Mouse (Mus musculus): ENCODE results near the gene Tsx. TPM values are rescaled to one million over a fixed set of nuclear protein-coding genes. Genes with fewer than 3 reads are reported as not detected.

The Tsx gene
- 0.33 and 0.42 TPM in 2 replicates for polyA plus RNA-seq (2016; fragmentation: Nextera tagmentation; extraction: Ambion mirVana)

DNA sequence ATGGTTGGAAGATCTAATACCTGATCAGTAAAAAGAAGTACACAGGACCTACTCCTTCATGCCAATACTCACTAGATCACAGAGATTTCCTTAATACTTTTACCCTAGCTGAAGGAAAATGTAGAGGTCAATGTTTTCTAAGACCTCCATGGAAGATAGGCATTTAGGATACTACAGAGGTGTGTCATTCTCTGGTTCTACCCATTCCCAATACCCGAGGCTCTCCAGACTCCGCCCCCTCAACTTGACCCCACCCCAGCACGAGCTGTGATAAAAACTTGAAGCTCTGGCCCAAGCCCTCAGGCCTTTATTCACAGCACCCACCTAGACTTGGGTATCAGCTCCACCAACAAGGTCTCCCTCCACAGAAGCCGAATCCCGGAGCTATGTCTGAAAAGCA is at the start of gene Tsx:
Tsx (plus strand) TSS at position 301 of the 400 bp plus-strand sequence.
- Histone ChIP-seq H3K27ac (no peak within 1 kb of the TSS), H3K4me3 (no peak within 1 kb of the TSS), H3K4me1 (no peaks in the 10 kb centered on the region), H3K9me3 (no peaks in the 10 kb centered on the region), H3K27me3 (ENCODE audit: poor library complexity, severe bottlenecking) (peaks cover 89% of the 10 kb centered on the region), H3K36me3 (replicated peaks) (no peaks in the 10 kb centered on the region)
- WGBS, result 80% methylated on average over 5 of the region's 5 CpGs
- no peak for DNase-seq (ENCODE audit: extremely low spot score, low spot score)

DNA sequence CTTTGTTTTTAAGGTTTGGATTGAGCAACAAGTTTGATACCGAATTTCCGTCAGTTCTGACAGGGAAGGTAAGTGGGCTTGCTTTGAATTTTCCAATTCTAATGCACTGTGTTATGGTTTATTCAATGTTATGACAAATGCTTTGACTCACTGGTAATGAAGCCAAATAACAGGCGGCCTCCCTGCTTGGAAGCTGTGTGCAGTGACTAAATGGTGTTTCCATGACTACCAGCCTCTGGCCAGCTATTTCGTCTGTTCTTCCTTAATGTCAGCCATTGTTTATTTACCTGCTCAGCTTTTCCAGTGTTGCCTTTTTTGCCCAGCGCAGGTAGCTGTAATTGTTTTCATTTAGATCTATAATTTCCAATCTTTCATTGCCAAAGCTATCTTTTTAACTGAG is 48.1 kb upstream of the Tsx start:
- H3K4me1 ChIP-seq, result no peaks in the 10 kb centered on the region
- H3K36me3 ChIP-seq (replicated peaks), result no peaks in the 10 kb centered on the region; the same call in 1 of the 2 replicates
- H3K4me3 ChIP-seq, result no peak overlapping the region
- no peak for DNase-seq (ENCODE audit: extremely low spot score, low spot score)
- WGBS, result 68% methylated on average over 5 of the region's 5 CpGs
- H3K9me3 ChIP-seq, result no peaks in the 10 kb centered on the region
- peaks cover 95% of the 10 kb centered on the region for H3K27me3 ChIP-seq (ENCODE audit: poor library complexity, severe bottlenecking)
- H3K27ac ChIP-seq, result no peak overlapping the region

GRCm38 (mm10) chrX:103368650-103369049 is 45.6 kb upstream of the Tsx start:
- Histone ChIP-seq H3K4me1 (peaks cover 4% of the 10 kb centered on the region; the same call in 1 of the 2 replicates), H3K4me3 (no peak overlapping the region), H3K27me3 (ENCODE audit: poor library complexity, severe bottlenecking) (peaks cover 90% of the 10 kb centered on the region), H3K36me3 (replicated peaks) (no peaks in the 10 kb centered on the region; the same call in 1 of the 2 replicates), H3K9me3 (no peaks in the 10 kb centered on the region), H3K27ac (no peak overlapping the region)
- no peak for DNase-seq (ENCODE audit: extremely low spot score, low spot score)
- 82% methylated on average over 3 of the region's 3 CpGs for WGBS

DNA sequence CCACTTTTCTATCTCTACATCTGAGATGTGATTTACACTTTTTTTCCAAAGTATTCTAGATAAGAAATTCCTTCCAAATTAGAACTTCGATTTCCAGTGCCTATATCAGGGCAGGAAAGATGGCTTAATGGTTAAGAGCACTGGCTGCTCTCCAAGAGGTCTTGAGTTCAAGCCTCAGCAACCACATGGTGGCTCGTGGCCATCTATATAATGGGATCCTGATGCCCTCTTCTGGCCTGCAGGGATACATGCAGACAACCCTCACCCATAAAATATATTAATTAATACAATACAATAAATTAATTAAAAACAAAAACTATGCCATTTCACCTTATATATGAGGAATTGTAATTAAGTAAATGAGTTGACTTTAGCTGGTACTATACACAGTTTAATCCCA is 43.0 kb upstream of the Tsx start:
- Histone ChIP-seq H3K27me3 (ENCODE audit: poor library complexity, severe bottlenecking) (peaks cover 94% of the 10 kb centered on the region), H3K36me3 (replicated peaks) (peaks cover 2% of the 10 kb centered on the region; the same call in 1 of the 2 replicates), H3K4me3 (no peak overlapping the region), H3K27ac (no peak overlapping the region), H3K9me3 (no peaks in the 10 kb centered on the region), H3K4me1 (peaks cover 4% of the 10 kb centered on the region; the same call in 1 of the 2 replicates)
- WGBS, result 84% methylated on average over 2 of the region's 2 CpGs
- no peak for DNase-seq (ENCODE audit: extremely low spot score, low spot score)

- H3K4me3 ChIP-seq, result no peak overlapping the region
- peaks cover 4% of the 10 kb centered on the region; the same call in 1 of the 2 replicates for H3K4me1 ChIP-seq
- DNase-seq (ENCODE audit: extremely low spot score, low spot score), result no peak
- H3K27ac ChIP-seq, result no peak overlapping the region
- no peaks in the 10 kb centered on the region for H3K9me3 ChIP-seq
- 45% methylated on average over 2 of the region's 2 CpGs for WGBS
- peaks cover 94% of the 10 kb centered on the region for H3K27me3 ChIP-seq (ENCODE audit: poor library complexity, severe bottlenecking)
- peaks cover 2% of the 10 kb centered on the region; the same call in 1 of the 2 replicates for H3K36me3 ChIP-seq (replicated peaks)
These were observed 42.6 kb upstream of the Tsx start for GRCm38 (mm10) chrX:103371627-103372026.

DNA sequence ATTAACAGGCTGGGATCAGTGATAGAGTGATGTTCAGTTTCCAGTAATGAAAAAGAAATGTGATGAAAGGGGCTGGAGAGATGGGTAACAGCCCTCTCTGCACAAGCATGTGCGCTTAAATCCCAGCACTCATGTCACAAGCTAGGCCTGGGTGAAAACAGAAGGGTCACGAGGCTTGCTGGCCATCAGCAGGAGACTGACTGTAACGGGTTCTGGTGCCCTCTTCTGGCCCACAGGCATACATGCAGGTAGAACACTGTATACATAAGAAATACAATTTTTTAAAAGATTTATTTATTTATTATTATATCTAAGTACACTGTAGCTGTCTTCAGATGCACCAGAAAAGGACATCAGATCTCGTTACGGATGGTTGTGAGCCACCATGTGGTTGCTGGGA is 40.0 kb upstream of the Tsx start:
- Histone ChIP-seq H3K9me3 (no peaks in the 10 kb centered on the region), H3K27ac (no peak overlapping the region), H3K36me3 (replicated peaks) (peaks cover 2% of the 10 kb centered on the region; the same call in 1 of the 2 replicates), H3K4me1 (peaks cover 4% of the 10 kb centered on the region; the same call in 1 of the 2 replicates), H3K27me3 (ENCODE audit: poor library complexity, severe bottlenecking) (peaks cover 93% of the 10 kb centered on the region), H3K4me3 (no peak overlapping the region)
- DNase-seq (ENCODE audit: extremely low spot score, low spot score), result no peak
- 72% methylated on average over 5 of the region's 5 CpGs for WGBS

DNA sequence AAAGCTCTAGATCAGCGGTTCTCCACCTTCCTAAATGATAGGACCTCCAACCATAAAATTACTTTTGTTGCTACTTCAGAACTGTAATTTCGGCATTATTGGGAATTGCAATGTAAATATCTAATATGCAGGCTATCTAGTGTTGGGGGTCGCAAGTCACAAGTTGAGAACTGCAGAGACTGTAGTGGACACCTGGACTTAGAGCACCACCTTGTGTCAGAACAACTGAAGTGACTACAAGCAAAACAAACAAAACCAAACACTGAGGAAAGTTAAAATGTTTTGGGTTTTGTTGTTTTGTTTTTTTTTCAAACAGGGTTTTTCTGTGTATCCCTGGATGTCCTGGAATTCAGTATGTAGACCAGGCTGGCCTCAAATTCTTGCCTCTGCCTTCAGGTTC is 29.7 kb upstream of the Tsx start:
- Histone ChIP-seq H3K9me3 (no peaks in the 10 kb centered on the region), H3K27me3 (ENCODE audit: poor library complexity, severe bottlenecking) (peaks cover 97% of the 10 kb centered on the region), H3K36me3 (replicated peaks) (peaks cover 4% of the 10 kb centered on the region; the same call in 1 of the 2 replicates), H3K4me3 (no peak overlapping the region), H3K27ac (no peak overlapping the region), H3K4me1 (no peaks in the 10 kb centered on the region)
- 83% methylated on average over 3 of the region's 3 CpGs for WGBS
- no peak for DNase-seq (ENCODE audit: extremely low spot score, low spot score)

DNA sequence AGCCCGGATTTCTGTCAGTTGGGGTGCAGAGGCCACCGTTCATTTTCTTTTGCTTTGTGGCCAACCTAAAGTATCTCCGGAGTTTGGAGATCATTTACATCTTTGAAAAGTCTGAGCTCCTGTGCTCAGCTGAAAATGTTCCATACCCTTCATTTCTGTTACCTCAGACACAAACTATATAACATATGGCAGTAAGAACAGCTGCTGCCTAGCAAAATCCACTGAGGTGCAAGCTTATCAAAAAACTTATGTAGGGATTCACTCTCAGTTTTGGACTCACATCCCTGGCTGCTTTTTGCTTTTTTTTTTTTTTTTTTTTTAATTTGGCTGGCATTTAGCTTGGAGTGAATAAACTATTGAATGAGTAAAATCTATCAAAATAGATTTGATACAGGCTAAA is 26.1 kb upstream of the Tsx start:
- Histone ChIP-seq H3K27me3 (ENCODE audit: poor library complexity, severe bottlenecking) (peaks cover 97% of the 10 kb centered on the region), H3K4me1 (no peaks in the 10 kb centered on the region), H3K4me3 (no peak overlapping the region), H3K9me3 (no peaks in the 10 kb centered on the region), H3K36me3 (replicated peaks) (0 out of 2 replicates have a peak, but pooled peaks cover 4% of the 10 kb centered on the region), H3K27ac (no peak overlapping the region)
- DNase-seq (ENCODE audit: extremely low spot score, low spot score), result no peak
- WGBS, result 92% methylated on average over 3 of the region's 3 CpGs

- Histone ChIP-seq H3K4me1 (no peaks in the 10 kb centered on the region), H3K27me3 (ENCODE audit: poor library complexity, severe bottlenecking) (peaks cover 99% of the 10 kb centered on the region), H3K4me3 (no peak overlapping the region), H3K36me3 (replicated peaks) (peaks cover 6% of the 10 kb centered on the region; the same call in 1 of the 2 replicates), H3K9me3 (no peaks in the 10 kb centered on the region), H3K27ac (no peak overlapping the region)
- WGBS, result 71% methylated on average over 1 of the region's 1 CpGs
- no peak for DNase-seq (ENCODE audit: extremely low spot score, low spot score)
These were observed 20.4 kb upstream of the Tsx start for GRCm38 (mm10) chrX:103393841-103394240.

- peaks cover 94% of the 10 kb centered on the region for H3K27me3 ChIP-seq (ENCODE audit: poor library complexity, severe bottlenecking)
- no peak for DNase-seq (ENCODE audit: extremely low spot score, low spot score)
These were observed 9.2 kb upstream of the Tsx start for GRCm38 (mm10) chrX:103405021-103405420.

GRCm38 (mm10) chrX:103421710-103422109 is 7.4 kb downstream of the Tsx start, which contains the start of gene Gm26992:
Gm26992 (plus strand) TSS chrX:103422010.
- Histone ChIP-seq H3K36me3 (replicated peaks) (no peaks in the 10 kb centered on the region), H3K9me3 (no peaks in the 10 kb centered on the region), H3K27me3 (ENCODE audit: poor library complexity, severe bottlenecking) (peaks cover 85% of the 10 kb centered on the region), H3K4me1 (no peaks in the 10 kb centered on the region), H3K4me3 (no peak within 1 kb of the TSS), H3K27ac (no peak within 1 kb of the TSS)
- 88% methylated on average over 2 of the region's 2 CpGs for WGBS
- no peak for DNase-seq (ENCODE audit: extremely low spot score, low spot score)

More at GRCm38 (mm10) chrX:103405021-103405420, 9.2 kb upstream of the Tsx start:
- Histone ChIP-seq H3K4me3 (peak overlapping the region; percentile 16; the same call in 1 of the 2 replicates), H3K36me3 (replicated peaks) (no peaks in the 10 kb centered on the region), H3K27ac (no peak overlapping the region), H3K9me3 (no peaks in the 10 kb centered on the region), H3K4me1 (no peaks in the 10 kb centered on the region)
- WGBS, result 35% methylated on average over 13 of the region's 13 CpGs

DNA sequence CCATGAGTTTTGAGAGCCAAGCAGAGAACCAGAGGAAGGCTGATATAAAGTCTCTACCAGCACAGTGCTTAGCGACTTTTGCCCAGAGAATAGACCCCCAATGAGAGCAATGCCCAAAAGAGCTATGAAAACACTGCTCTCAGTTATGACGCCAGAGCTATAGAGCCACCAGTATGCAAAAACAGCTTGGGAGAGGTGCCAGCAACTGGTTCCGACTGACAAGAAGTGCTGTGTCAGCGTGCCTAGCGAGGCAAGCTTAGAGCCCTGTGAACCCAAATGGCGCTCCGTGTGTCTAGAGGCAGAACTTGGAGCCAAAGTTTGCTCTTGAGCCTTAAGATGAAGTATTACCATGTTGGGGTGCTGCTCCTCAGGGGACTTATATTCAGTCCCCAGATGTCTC is 13.4 kb downstream of the Tsx start:
- H3K36me3 ChIP-seq (replicated peaks), result no peaks in the 10 kb centered on the region
- no peak overlapping the region for H3K27ac ChIP-seq
- DNase-seq (ENCODE audit: extremely low spot score, low spot score), result no peak
- H3K4me3 ChIP-seq, result no peak overlapping the region
- no peaks in the 10 kb centered on the region for H3K9me3 ChIP-seq
- peaks cover 83% of the 10 kb centered on the region for H3K27me3 ChIP-seq (ENCODE audit: poor library complexity, severe bottlenecking)
- WGBS, result 79% methylated on average over 7 of the region's 7 CpGs
- no peaks in the 10 kb centered on the region for H3K4me1 ChIP-seq

DNA sequence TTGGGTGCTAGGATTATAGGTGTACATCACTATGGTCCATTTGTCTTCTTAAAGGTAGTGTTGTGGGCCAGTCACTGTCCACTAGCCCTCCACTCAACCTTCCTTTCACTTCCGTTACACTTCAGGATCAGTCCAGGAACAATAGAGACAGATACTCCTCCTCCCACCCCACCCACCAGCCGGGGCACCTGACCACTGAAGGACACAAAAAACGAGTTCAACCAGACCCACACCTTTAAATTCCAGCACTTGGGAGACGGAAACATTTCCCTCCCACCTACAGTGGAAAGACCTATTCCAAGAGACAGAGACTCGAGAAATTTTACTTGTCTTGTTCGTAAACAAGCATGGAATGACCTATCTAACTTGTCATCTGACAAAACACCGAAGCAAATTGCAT is 18.0 kb downstream of the Tsx start:
- Histone ChIP-seq H3K36me3 (replicated peaks) (no peaks in the 10 kb centered on the region), H3K27me3 (ENCODE audit: poor library complexity, severe bottlenecking) (peaks cover 90% of the 10 kb centered on the region), H3K9me3 (no peaks in the 10 kb centered on the region), H3K27ac (no peak overlapping the region), H3K4me1 (no peaks in the 10 kb centered on the region), H3K4me3 (no peak overlapping the region)
- no peak for DNase-seq (ENCODE audit: extremely low spot score, low spot score)
- WGBS, result 75% methylated on average over 7 of the region's 7 CpGs

Measured in forebrain, embryonic 10.5 days (tissue).